Mouse (Mus musculus): ENCODE results near the gene Imp4. TPM values are rescaled to one million over a fixed set of nuclear protein-coding genes. Genes with fewer than 3 reads are reported as not detected.

The Imp4 gene
- polyA plus RNA-seq, 1 experiment from 2014 or later: 40.6 TPM

- Histone ChIP-seq H3K36me3 (ENCODE audit: inconsistent target) (peaks cover 17% of the 10 kb centered on the region), H3K79me2 (ENCODE audit: inconsistent target) (peaks cover 43% of the 10 kb centered on the region), H3K4me3 (ENCODE audit: inconsistent target) (peak overlapping the region; percentile 85), H3K27ac (peak overlapping the region; percentile 88)
- 1% methylated on average over 42 of the region's 43 CpGs for WGBS (ENCODE audit: missing documents)
Observed at GRCm38 (mm10) chr1:34472427-34473300, 33.0 kb downstream of the Imp4 start.

DNA sequence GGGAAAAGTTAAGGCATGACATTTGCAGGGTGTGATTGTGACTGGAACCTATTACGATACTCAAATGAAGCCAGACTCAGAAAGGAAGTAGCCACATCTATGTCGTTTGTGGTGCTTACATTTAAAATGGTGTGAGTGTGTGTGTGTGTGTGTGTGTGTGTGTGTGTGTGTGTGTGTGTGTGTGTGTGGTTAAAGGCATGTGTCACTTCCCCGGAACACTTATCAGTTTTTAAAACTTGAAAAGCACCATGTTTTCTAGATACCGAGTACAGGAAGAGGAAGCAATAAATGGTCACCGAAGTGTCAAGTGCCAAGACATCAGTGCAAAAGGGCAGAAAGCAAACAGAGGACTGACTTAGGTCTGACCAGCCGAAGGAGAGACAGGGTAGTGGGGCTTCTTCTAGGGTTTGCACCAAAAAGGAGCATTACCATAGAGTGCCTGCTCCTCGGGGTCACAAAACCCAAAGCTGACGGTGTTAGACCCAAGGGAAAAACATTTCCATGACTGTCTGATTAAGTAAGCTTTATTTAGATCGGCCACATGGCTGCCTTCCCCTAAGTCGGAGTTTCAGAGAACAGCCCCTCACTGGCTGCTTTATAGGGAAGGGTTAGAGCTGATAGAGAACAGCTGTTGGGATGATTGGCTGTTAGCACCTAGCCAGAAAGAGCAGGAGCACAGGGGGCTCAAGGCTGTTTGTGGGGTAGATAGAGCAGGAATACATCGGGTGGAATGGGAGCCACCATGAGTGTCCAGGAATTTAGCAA lies 39.4 kb downstream of the Imp4 start:
- H3K27ac ChIP-seq: peak overlapping the region; percentile 17; the same call in 1 of the 2 replicates

DNA sequence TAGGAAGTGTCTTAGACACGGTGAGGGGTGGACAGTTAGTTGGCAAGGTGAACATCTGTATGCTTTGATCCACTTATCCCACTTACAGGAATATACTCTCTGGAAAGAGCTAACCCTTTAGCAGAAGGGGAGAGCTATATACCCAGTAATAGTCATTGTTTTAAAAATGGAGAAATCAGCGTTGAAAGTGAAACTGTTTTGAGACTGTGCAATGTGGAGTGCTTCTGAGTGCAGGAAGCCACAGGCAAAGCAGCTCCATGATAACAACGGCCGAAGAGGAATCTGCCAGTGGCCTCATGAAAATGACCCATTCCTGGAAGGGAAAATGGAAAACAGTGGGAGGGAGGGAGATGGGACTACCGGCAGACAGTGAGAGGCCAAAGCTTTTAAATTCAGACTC lies 41.1 kb downstream of the Imp4 start:
- peak overlapping the region; percentile 34 for H3K27ac ChIP-seq
- H3K4me3 ChIP-seq (ENCODE audit: inconsistent target): no peak overlapping the region
- no peaks in the 10 kb centered on the region for H3K79me2 ChIP-seq (ENCODE audit: inconsistent target)
- WGBS (ENCODE audit: missing documents): 15% methylated on average over 5 of the region's 5 CpGs
- H3K36me3 ChIP-seq (ENCODE audit: inconsistent target): peaks cover 6% of the 10 kb centered on the region

More for the DNA sequence above, 39.4 kb downstream of the Imp4 start:
- Histone ChIP-seq H3K79me2 (ENCODE audit: inconsistent target) (peaks cover 15% of the 10 kb centered on the region), H3K4me3 (ENCODE audit: inconsistent target) (no peak overlapping the region), H3K36me3 (ENCODE audit: inconsistent target) (peaks cover 13% of the 10 kb centered on the region)
- WGBS (ENCODE audit: missing documents): 18% methylated on average over 9 of the region's 11 CpGs

DNA sequence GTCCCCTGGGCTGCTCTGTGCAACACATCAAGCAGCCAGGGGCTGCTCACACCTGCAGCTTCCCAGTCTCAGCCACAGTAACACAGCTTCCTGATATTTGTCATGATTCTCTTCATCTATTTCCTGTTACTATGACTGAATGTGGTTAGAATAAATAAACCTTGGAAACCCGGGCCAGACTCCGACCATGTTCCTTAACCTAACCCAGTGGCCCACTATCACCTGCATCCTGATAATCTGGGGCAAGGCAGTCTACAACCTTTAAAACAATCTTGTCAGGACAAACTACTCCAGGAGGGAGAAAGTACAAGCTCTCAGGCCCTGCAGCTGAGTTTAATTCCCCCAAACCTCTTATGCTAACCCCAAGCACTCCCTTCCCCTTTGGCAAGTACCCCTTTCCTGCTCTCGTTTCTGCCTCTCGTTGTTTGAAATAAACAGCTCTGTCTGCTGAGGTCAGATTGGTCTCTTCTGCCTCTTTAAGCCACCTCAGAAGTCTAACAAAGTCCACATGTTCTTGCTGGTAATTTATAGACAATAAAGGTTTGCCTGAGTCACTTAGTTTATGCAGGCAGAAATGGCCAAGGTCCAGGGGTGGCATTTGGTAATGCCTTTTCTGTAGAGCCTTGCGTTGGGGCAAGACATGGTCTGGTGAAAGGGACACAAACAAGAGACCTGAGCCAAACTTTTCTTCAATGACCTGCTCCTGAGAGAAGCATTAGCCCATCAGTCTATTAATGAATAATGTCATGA lies 42.4 kb downstream of the Imp4 start:
- WGBS (ENCODE audit: missing documents): 15% methylated on average over 5 of the region's 5 CpGs
- Histone ChIP-seq H3K4me3 (ENCODE audit: inconsistent target) (no peak overlapping the region), H3K27ac (peak overlapping the region; percentile 15), H3K79me2 (ENCODE audit: inconsistent target) (no peaks in the 10 kb centered on the region), H3K36me3 (ENCODE audit: inconsistent target) (no peaks in the 10 kb centered on the region)

DNA sequence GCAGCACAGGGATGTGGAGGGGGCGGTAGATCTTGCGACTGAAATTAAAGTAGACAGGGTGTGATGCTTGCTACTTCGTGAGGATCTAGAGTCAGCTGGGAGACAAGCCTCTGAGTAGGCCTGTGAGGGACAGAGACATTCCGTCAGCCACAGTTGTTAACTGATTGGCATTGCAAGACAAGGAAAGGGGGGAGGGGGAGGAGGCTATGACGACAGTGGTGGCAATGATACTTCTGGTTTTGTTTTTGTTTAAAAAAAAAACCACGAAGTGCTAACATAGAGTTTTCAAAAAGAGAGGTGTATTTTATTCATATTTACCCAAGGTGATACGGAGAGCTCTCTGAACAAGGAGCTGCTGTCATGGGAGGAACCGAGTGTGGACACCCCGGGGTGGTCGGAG lies 44.8 kb downstream of the Imp4 start:
- 35% methylated on average over 10 of the region's 10 CpGs for WGBS (ENCODE audit: missing documents)
- H3K4me3 ChIP-seq (ENCODE audit: inconsistent target): peak overlapping the region; percentile 50; the same call in 1 of the 2 replicates
- no peaks in the 10 kb centered on the region for H3K79me2 ChIP-seq (ENCODE audit: inconsistent target)
- no peaks in the 10 kb centered on the region for H3K36me3 ChIP-seq (ENCODE audit: inconsistent target)
- H3K27ac ChIP-seq: peak overlapping the region; percentile 74; the same call in 1 of the 2 replicates

DNA sequence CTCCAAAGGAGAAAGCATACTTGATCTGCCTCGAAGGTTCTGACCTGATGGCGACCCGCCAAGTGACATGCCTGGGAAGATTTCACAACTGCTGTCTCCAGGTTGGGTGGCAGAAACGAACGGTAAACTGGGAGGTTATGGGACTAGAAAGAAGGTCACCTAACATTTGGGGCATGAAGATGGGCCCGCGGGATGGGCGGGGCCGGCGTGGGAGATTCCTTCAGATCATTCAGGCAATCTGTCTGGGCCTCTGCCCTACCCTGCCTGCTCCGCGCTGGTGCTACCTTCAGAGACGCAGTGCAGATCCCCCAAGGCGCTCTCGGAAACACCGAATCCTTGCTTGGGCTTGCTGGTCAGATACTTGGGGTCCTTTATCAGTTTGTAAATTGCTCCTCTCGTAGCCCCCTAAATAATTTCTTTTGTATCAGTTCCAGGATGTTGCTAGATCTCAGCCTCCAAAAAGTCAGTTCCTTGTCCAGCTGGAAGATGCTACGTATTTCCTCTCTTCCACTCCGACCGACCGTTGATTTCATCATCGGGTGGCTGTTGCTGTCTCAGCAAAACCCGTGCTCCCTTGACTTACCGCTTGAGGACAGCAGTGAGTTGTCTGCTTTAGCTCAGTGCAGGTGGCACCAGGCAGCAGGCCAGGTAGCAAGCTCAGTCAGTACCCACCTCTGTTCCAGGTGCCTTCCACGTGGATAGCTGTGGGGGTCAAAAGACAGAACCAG lies 46.0 kb downstream of the Imp4 start:
- H3K4me3 ChIP-seq (ENCODE audit: inconsistent target): peak overlapping the region; percentile 50
- peak overlapping the region; percentile 74 for H3K27ac ChIP-seq
- H3K36me3 ChIP-seq (ENCODE audit: inconsistent target): no peaks in the 10 kb centered on the region
- H3K79me2 ChIP-seq (ENCODE audit: inconsistent target): no peaks in the 10 kb centered on the region
- WGBS (ENCODE audit: missing documents): 2% methylated on average over 25 of the region's 25 CpGs

GRCm38 (mm10) chr1:34487383-34487782 lies 47.7 kb downstream of the Imp4 start:
- Histone ChIP-seq H3K4me3 (ENCODE audit: inconsistent target) (no peak overlapping the region), H3K79me2 (ENCODE audit: inconsistent target) (no peaks in the 10 kb centered on the region), H3K27ac (no peak overlapping the region), H3K36me3 (ENCODE audit: inconsistent target) (no peaks in the 10 kb centered on the region)
- WGBS (ENCODE audit: missing documents): 96% methylated on average over 3 of the region's 3 CpGs

DNA sequence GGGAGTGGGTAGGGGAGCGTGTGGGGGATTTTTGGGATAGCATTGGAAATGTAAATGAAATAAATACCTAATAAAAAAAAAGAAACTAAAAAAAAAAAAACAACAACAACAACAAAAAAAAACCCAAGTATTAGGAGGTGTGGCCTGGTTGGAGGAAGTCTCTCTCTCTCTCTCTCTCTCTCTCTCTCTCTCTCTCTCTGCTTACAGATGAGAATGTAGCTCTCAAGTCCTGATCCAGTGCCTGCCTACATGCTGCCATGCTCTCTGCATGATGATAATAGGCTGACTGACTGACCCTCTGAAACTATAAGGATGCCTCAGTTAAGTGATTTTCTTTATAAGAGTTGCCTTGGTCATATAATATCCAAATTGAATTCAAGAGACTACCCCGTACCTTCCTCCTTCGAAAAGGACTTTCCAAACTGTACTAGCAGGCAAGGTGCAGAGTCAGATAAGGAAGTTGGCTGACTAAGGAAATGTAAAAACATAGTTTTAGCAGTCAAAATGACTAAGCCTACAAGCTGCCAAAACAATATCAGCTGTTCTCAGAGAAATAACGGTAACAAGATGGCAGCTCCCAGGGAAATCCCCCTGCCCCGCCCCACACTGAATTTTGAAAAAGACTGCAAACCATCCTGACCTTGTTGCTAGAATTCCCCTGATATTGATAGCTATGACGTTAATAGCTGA lies 50.3 kb downstream of the Imp4 start:
- H3K36me3 ChIP-seq (ENCODE audit: inconsistent target): no peaks in the 10 kb centered on the region
- H3K4me3 ChIP-seq (ENCODE audit: inconsistent target): no peak overlapping the region
- H3K79me2 ChIP-seq (ENCODE audit: inconsistent target): no peaks in the 10 kb centered on the region
- H3K27ac ChIP-seq: no peak overlapping the region
- WGBS (ENCODE audit: missing documents): 39% methylated on average over 5 of the region's 6 CpGs

GRCm38 (mm10) chr1:34491480-34491879 lies 51.8 kb downstream of the Imp4 start:
- Histone ChIP-seq H3K36me3 (ENCODE audit: inconsistent target) (no peaks in the 10 kb centered on the region), H3K27ac (no peak overlapping the region)
- WGBS (ENCODE audit: missing documents): 66% methylated on average over 4 of the region's 4 CpGs

More at GRCm38 (mm10) chr1:34491480-34491879, 51.8 kb downstream of the Imp4 start:
- Histone ChIP-seq H3K4me3 (ENCODE audit: inconsistent target) (no peak overlapping the region), H3K79me2 (ENCODE audit: inconsistent target) (no peaks in the 10 kb centered on the region)

Other genes with a start within 250 kb of the Imp4 start
- 47.2 to 87.1 TPM (median 69.5 TPM) in 3 replicates for gene Ccdc115, start 179 bp upstream of the Imp4 start, polyA plus RNA-seq (2018)
- 43.6 to 172 TPM (median 169 TPM) in 3 replicates for gene Ptpn18, start 19.9 kb downstream of the Imp4 start, polyA plus RNA-seq (2018)
- not detected in 3 replicates for gene Prss39, start 58.6 kb downstream of the Imp4 start, polyA plus RNA-seq (2018)
- not detected in 3 replicates for gene Cfc1, start 95.8 kb downstream of the Imp4 start, polyA plus RNA-seq (2018)
- not detected in 3 replicates for gene Prss40, start 121.1 kb downstream of the Imp4 start, polyA plus RNA-seq (2018)
- not detected in 3 replicates for gene Amer3, start 139.8 kb downstream of the Imp4 start, polyA plus RNA-seq (2018)